ENCODE assay signal across 38 mouse cellular contexts in the genomic region with DNA sequence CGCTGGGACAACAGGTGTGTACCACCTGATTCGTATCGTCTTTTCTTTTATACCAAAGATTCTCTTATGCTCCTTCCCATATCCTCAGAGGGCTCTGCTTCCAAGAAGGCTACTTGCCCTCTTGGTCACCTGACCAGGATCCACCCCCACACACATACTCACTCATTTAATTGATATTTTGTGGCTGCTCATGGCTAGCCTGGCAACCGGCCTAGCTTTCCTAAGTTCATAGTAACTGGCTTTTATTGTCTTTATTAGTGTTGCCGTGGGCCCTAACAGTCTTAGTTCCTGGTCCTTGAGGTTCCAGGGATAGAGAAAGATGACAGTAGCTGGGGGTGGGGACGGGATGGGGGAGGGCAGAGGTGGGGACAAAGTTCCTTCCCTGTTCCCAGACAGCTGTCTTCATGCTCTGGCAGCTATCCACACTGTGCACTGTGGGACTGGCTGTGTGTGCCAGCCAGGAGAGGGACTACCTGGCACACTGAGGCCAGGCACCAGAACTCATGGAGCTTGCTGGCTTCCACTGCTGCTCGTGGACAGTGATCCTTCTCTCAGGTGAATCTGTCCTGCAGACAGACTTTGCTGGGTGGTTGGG. TPM values are rescaled to one million over a fixed set of nuclear protein-coding genes. Genes with fewer than 3 reads are reported as not detected.
DNase-seq lines count a peak whose midpoint lies in the region; ATAC-seq and TF ChIP-seq lines count a peak whose summit lies in the region.
"Had no signal": no experiment of that assay in that cellular context is flagged by ENCODE, and none has a peak within 500 bp of the region (broad histone marks: within the 10 kb centered on the region; RNA-seq: fewer than 3 reads in every experiment).

TSS of gene Ceacam20 (plus strand) at position 428 of the 595 bp plus-strand sequence.

- ATAC-seq in kidney, embryonic 16.5 days (ENCODE audit: low FRiP score, low TSS enrichment) = no peak
- ATAC-seq in liver, embryonic 11.5 days (replicated peaks; ENCODE audit: low FRiP score) = no peak
- peak; percentile 85 for ATAC-seq in intestine, postnatal 0 days
- no peak for ATAC-seq in forebrain, postnatal 0 days
- ATAC-seq: forebrain, embryonic 14.5 days; inflammation-experienced regulatory T-cells, adult 6 months had no signal

- intact Hi-C loops in left cerebral cortex, postnatal 36 days (cut with DNase I) = no loop called here

- TF ChIP-seq CTCF in liver, adult 2 months (IDR thresholded peaks at IDR 0.05; ENCODE audit: low read depth, low read length) = no peak
- TF ChIP-seq CTCF in intestine, postnatal 0 days (IDR thresholded peaks at IDR 0.05; ENCODE audit: low read depth) = peak; percentile 15; the same call in 1 of the 2 replicates
- TF ChIP-seq CTCF in forebrain, postnatal 0 days (IDR thresholded peaks at IDR 0.05; ENCODE audit: low read depth) = no peak

- WGBS in kidney, embryonic 16.5 days = 70% methylated on average over 7 of the region's 7 CpGs
- WGBS in liver, adult 2 months = 54% methylated on average over 7 of the region's 7 CpGs
- WGBS in liver, embryonic 11.5 days = 74% methylated on average over 7 of the region's 7 CpGs
- WGBS in intestine, postnatal 0 days = 57% methylated on average over 7 of the region's 7 CpGs
- WGBS in forebrain, postnatal 0 days = 77% methylated on average over 7 of the region's 7 CpGs

- no peaks in the 10 kb centered on the region for H3K36me3 ChIP-seq in kidney, embryonic 16.5 days (ENCODE audit: insufficient read depth, low read length)
- no peaks in the 10 kb centered on the region for H3K36me3 ChIP-seq in liver, adult 2 months (ENCODE audit: control insufficient read depth, insufficient read depth, low read length)
- no peaks in the 10 kb centered on the region for H3K36me3 ChIP-seq in liver, embryonic 11.5 days (ENCODE audit: control insufficient read depth, insufficient read depth, low read length)
- peaks cover 10% of the 10 kb centered on the region; the same call in 1 of the 2 replicates for H3K36me3 ChIP-seq in intestine, postnatal 0 days (ENCODE audit: control insufficient read depth, insufficient read depth)
- H3K36me3 ChIP-seq in forebrain, postnatal 0 days (ENCODE audit: insufficient read depth) = no peaks in the 10 kb centered on the region
- H3K36me3 ChIP-seq: heart, embryonic 13.5 days; hindbrain, embryonic 15.5 days had no signal

- H3K4me2 ChIP-seq in kidney, embryonic 16.5 days (replicated peaks; ENCODE audit: low read depth, low read length) = no peak within 1 kb of the TSS
- H3K4me2 ChIP-seq in liver, embryonic 11.5 days = no peak within 1 kb of the TSS
- peak within 1 kb of the TSS; percentile 55 for H3K4me2 ChIP-seq in intestine, postnatal 0 days (replicated peaks; ENCODE audit: low read depth)
- H3K4me2 ChIP-seq in forebrain, postnatal 0 days (ENCODE audit: low read depth) = no peak within 1 kb of the TSS
- H3K4me2 ChIP-seq: heart, embryonic 13.5 days; hindbrain, embryonic 15.5 days had no signal

- no peak for TF ChIP-seq POLR2A in liver, adult 2 months (IDR thresholded peaks at IDR 0.05; ENCODE audit: extremely low read depth, insufficient read depth, low read length)

- no peaks in the 10 kb centered on the region for H3K27me3 ChIP-seq in kidney, embryonic 16.5 days (ENCODE audit: insufficient read depth, low read length)
- H3K27me3 ChIP-seq in liver, adult 2 months (ENCODE audit: control insufficient read depth, insufficient read depth, low read length) = no peaks in the 10 kb centered on the region
- no peaks in the 10 kb centered on the region for H3K27me3 ChIP-seq in liver, embryonic 11.5 days (replicated peaks; ENCODE audit: control insufficient read depth, insufficient read depth, low read length)
- H3K27me3 ChIP-seq in intestine, postnatal 0 days (replicated peaks; ENCODE audit: control insufficient read depth, insufficient read depth, low read length) = no peaks in the 10 kb centered on the region
- H3K27me3 ChIP-seq in forebrain, postnatal 0 days (ENCODE audit: insufficient read depth, low read length) = no peaks in the 10 kb centered on the region
- H3K27me3 ChIP-seq: heart, embryonic 13.5 days; hindbrain, embryonic 15.5 days had no signal

- no peak within 1 kb of the TSS for H3K27ac ChIP-seq in kidney, embryonic 16.5 days (ENCODE audit: low read length)
- no peak within 1 kb of the TSS for H3K27ac ChIP-seq in liver, adult 2 months (replicated peaks; ENCODE audit: insufficient read depth, low read depth, low read length)
- H3K27ac ChIP-seq in liver, embryonic 11.5 days (ENCODE audit: low read depth, low read length) = no peak within 1 kb of the TSS
- peak within 1 kb of the TSS; percentile 62; the same call in 1 of the 2 replicates for H3K27ac ChIP-seq in intestine, postnatal 0 days (ENCODE audit: low read depth, low read length)
- H3K27ac ChIP-seq in forebrain, postnatal 0 days (ENCODE audit: low read depth, low read length) = no peak within 1 kb of the TSS
- H3K27ac ChIP-seq: gastrocnemius, adult 2 months; heart, adult 2 months; heart, embryonic 13.5 days; hindbrain, embryonic 15.5 days; liver, embryonic 14.5 days had no signal

- peak; percentile 25 for DNase-seq in kidney, adult 18-20 months
- DNase-seq in liver, adult 2 months (ENCODE audit: extremely low read depth, low read depth, low spot score) = peak; percentile 74
- no peak for DNase-seq in liver, embryonic 11.5 days (ENCODE audit: low spot score)
- no peak for DNase-seq in forebrain, postnatal 0 days
- DNase-seq in left cerebral cortex, postnatal 36 days (ENCODE audit: low spot score in 2 of 2) = no peak
- DNase-seq: adrenal gland, postnatal 14 days; cerebellum, adult 11 months; cerebellum, adult 9-10 months; cerebellum, postnatal 36 days; gastrocnemius, adult 2 months; gastrocnemius, postnatal 36 days; heart, postnatal 10 days; left cerebral cortex, postnatal 4 days; lung, adult 2 months; lung, postnatal 14 days; midbrain, embryonic 14.5 days; right cerebral cortex, postnatal 25 days; spleen, adult 18-20 months; thymus, adult 2 months; thymus, postnatal 36 days had no signal

- no peaks in the 10 kb centered on the region for H3K4me1 ChIP-seq in kidney, embryonic 16.5 days (ENCODE audit: insufficient read depth, low read length)
- H3K4me1 ChIP-seq in liver, adult 2 months (ENCODE audit: control insufficient read depth, insufficient read depth, low read length) = no peaks in the 10 kb centered on the region; the same call in 1 of the 2 replicates
- no peaks in the 10 kb centered on the region for H3K4me1 ChIP-seq in liver, embryonic 11.5 days (replicated peaks; ENCODE audit: control insufficient read depth, insufficient read depth, low read length)
- H3K4me1 ChIP-seq in intestine, postnatal 0 days (replicated peaks; ENCODE audit: control insufficient read depth, insufficient read depth, low read length) = 0 out of 2 replicates have a peak, but pooled peaks cover 6% of the 10 kb centered on the region
- H3K4me1 ChIP-seq in forebrain, postnatal 0 days (ENCODE audit: insufficient read depth) = no peaks in the 10 kb centered on the region
- H3K4me1 ChIP-seq: heart, embryonic 13.5 days; hindbrain, embryonic 15.5 days had no signal

- H3K9ac ChIP-seq in kidney, embryonic 16.5 days (replicated peaks; ENCODE audit: low read length) = no peak within 1 kb of the TSS
- no peak within 1 kb of the TSS for H3K9ac ChIP-seq in liver, adult 2 months (ENCODE audit: low read depth, low read length)
- H3K9ac ChIP-seq in liver, embryonic 11.5 days (ENCODE audit: low read depth, low read length) = no peak within 1 kb of the TSS
- no peak within 1 kb of the TSS for H3K9ac ChIP-seq in intestine, postnatal 0 days (ENCODE audit: low read depth, low read length)
- no peak within 1 kb of the TSS for H3K9ac ChIP-seq in forebrain, postnatal 0 days
- H3K9ac ChIP-seq: heart, embryonic 13.5 days; hindbrain, embryonic 15.5 days; liver, embryonic 14.5 days had no signal

- H3K79me2 ChIP-seq in liver, adult 2 months (ENCODE audit: control insufficient read depth, insufficient read depth, low read length) = no peaks in the 10 kb centered on the region

- peaks cover 6% of the 10 kb centered on the region; the same call in 1 of the 2 replicates for H3K9me3 ChIP-seq in kidney, embryonic 16.5 days (ENCODE audit: low read length)
- no peaks in the 10 kb centered on the region; the same call in 1 of the 2 replicates for H3K9me3 ChIP-seq in liver, embryonic 11.5 days (ENCODE audit: control insufficient read depth, low read length)
- H3K9me3 ChIP-seq in intestine, postnatal 0 days (ENCODE audit: control insufficient read depth) = no peaks in the 10 kb centered on the region
- H3K9me3 ChIP-seq in forebrain, postnatal 0 days (ENCODE audit: low read length) = no peaks in the 10 kb centered on the region; the same call in 1 of the 2 replicates
- H3K9me3 ChIP-seq: hindbrain, embryonic 15.5 days had no signal

- no peak within 1 kb of the TSS for H3K4me3 ChIP-seq in kidney, embryonic 16.5 days (ENCODE audit: low read length)
- no peak within 1 kb of the TSS for H3K4me3 ChIP-seq in liver, adult 2 months (ENCODE audit: insufficient read depth, low read depth, low read length)
- no peak within 1 kb of the TSS for H3K4me3 ChIP-seq in liver, embryonic 11.5 days (ENCODE audit: low read depth, low read length)
- peak within 1 kb of the TSS; percentile 26 for H3K4me3 ChIP-seq in intestine, postnatal 0 days (ENCODE audit: low read depth, low read length)
- no peak within 1 kb of the TSS for H3K4me3 ChIP-seq in forebrain, postnatal 0 days (ENCODE audit: low read depth, low read length)
- H3K4me3 ChIP-seq: gastrocnemius, adult 2 months; heart, adult 2 months; heart, embryonic 13.5 days; hindbrain, embryonic 15.5 days had no signal

RNA-seq across cellular contexts. Expression of gene Ceacam20, which starts in this region (rescaled TPM):
- not detected in 2 replicates for polyA plus RNA-seq in kidney, embryonic 16.5 days (2015; fragmentation: Nextera tagmentation; extraction: Ambion mirVana)
- total RNA-seq in liver, adult 2 months (2014; rRNA removed) = not detected in 2 replicates
- not detected in 2 replicates for polyA plus RNA-seq in liver, adult 2 months (2012; rRNA removed)
- polyA plus RNA-seq in liver, embryonic 11.5 days (2014; fragmentation: Nextera tagmentation; extraction: Ambion mirVana) = not detected in 2 replicates
- 36.1 and 39.7 TPM in 2 replicates for polyA plus RNA-seq in intestine, postnatal 0 days (2015; fragmentation: Nextera tagmentation; extraction: Ambion mirVana)
- total RNA-seq in forebrain, postnatal 0 days (2014; rRNA removed) = not detected in 2 replicates
- polyA plus RNA-seq in forebrain, postnatal 0 days (2015; fragmentation: Nextera tagmentation; extraction: Ambion mirVana) = not detected in 2 replicates
- total RNA-seq in left cerebral cortex, postnatal 36 days (2021) = not detected
- total RNA-seq: adrenal gland, postnatal 14 days; gastrocnemius, adult 2 months; gastrocnemius, postnatal 36 days; heart, adult 2 months; heart, postnatal 10 days; hematopoietic stem cell, adult 5-6 weeks; layer of hippocampus, adult 8-10 months; layer of hippocampus, postnatal 25 days; left cerebral cortex, adult 8-10 months; left cerebral cortex, postnatal 4 days; MEL; monocyte, adult 5-6 weeks had no signal
- polyA plus RNA-seq: embryonic facial prominence, embryonic 11.5 days; forebrain, embryonic 14.5 days; frontal cortex, adult 2 months; heart, adult 2 months; heart, embryonic 13.5 days; hindbrain, embryonic 15.5 days; limb, embryonic 14.5 days; liver, embryonic 14.5 days; midbrain, embryonic 14.5 days; neural tube, embryonic 14.5 days had no signal

Comparison
In these comparisons a context has a peak if more than half of its experiments do, and no peak if none do; other contexts are left out.
1. RNA of gene Ceacam20 (polyA plus RNA-seq): 36.1 to 39.7 TPM in intestine, postnatal 0 days; not detected in liver, adult 2 months, not detected in kidney, embryonic 16.5 days, not detected in liver, embryonic 11.5 days and not detected in forebrain, postnatal 0 days; every median in the first group is over 10 times any median in the second.
2. Peak in DNase-seq in liver, adult 2 months; RNA of the gene not detected or under 1 TPM.